Mouse (Mus musculus): Measurements from ENCODE around the gene Tex52. TPM values are rescaled to one million over a fixed set of nuclear protein-coding genes. Genes with fewer than 3 reads are reported as not detected.
A peak's percentile ranks its signal among the peaks of the same experiment; 100 is the strongest.

Gene Tex52
- total RNA-seq, 2 experiments from 2014 or later, result not detected

GRCm38 (mm10) chr6:128429826-128430225, 54.6 kb downstream of the Tex52 start:
- DNase-seq, result no peak

- DNase-seq, result peak; percentile 67 to 68
Measured at GRCm38 (mm10) chr6:128432356-128432915, 57.2 kb downstream of the Tex52 start.

GRCm38 (mm10) chr6:128433566-128433965, 58.3 kb downstream of the Tex52 start:
- no peak for DNase-seq

Other genes starting within 250 kb of the Tex52 start
- 100 to 1,000 TPM in 1 of 2 experiments, 10 to 100 TPM in 1; 83.1 to 104 TPM for gene Tspan9, start 231.9 kb upstream of the Tex52 start, total RNA-seq (2021)
- 1 to 10 TPM; 3.1 to 5.0 TPM for gene Tead4, start 74.6 kb upstream of the Tex52 start, total RNA-seq (2021)
- gene Tulp3, start 19.6 kb upstream of the Tex52 start, total RNA-seq (2021), result 1 to 10 TPM; 5.6 to 6.1 TPM
- 10 to 100 TPM in 1 of 2 experiments, 1 to 10 TPM in 1; 8.8 to 10.6 TPM for gene Rhno1, start 12.5 kb upstream of the Tex52 start, total RNA-seq (2021)
- under 1 TPM; 0.52 to 0.98 TPM for gene Foxm1, start 12.5 kb upstream of the Tex52 start, total RNA-seq (2021)
- gene Gm44596, start within 50 bp of the Tex52 start, total RNA-seq (2021), result not detected
- gene Nrip2, start 23.8 kb downstream of the Tex52 start, total RNA-seq (2021), result 1 to 10 TPM; 1.3 TPM
- 10 to 100 TPM; 17.0 to 22.0 TPM for gene Itfg2, start 49.5 kb downstream of the Tex52 start, total RNA-seq (2021)
- 100 to 1,000 TPM; 352 to 419 TPM for gene Fkbp4, start 63.2 kb downstream of the Tex52 start, total RNA-seq (2021)
- 1 to 10 TPM; 2.0 to 3.4 TPM for gene Pzp, start 151.3 kb downstream of the Tex52 start, total RNA-seq (2021)
- gene A2ml1, start 206.2 kb downstream of the Tex52 start, total RNA-seq (2021), result 1 to 10 TPM in 1 of 2 experiments, not detected in 1; 2.4 TPM
- not detected for gene Klrb1a, start 248.1 kb downstream of the Tex52 start, total RNA-seq (2021)